Mouse (Mus musculus) erythroblast, embryonic 14.5 days (primary cell): ENCODE data around the gene Tubgcp2.

Source experiments
- GATA1 ChIP-seq: IDR thresholded peaks from 2 replicates; pipeline ENCODE4 v1.6.1; 2012; ENCODE audit warnings: low read length, inconsistent platforms, mixed read lengths
- TAL1 ChIP-seq: IDR thresholded peaks from 3 replicates; pipeline ENCODE4 v1.6.1; 2012; ENCODE audit warnings: low read length, inconsistent platforms, mixed read lengths

GRCm38 (mm10) chr7:140007781-140008180 lies 28.7 kb downstream of the Tubgcp2 start:
- TF ChIP-seq TAL1 (no peak), GATA1 (no peak)
